Mouse (Mus musculus): ENCODE results near the gene Rps6ka3.

DNA sequence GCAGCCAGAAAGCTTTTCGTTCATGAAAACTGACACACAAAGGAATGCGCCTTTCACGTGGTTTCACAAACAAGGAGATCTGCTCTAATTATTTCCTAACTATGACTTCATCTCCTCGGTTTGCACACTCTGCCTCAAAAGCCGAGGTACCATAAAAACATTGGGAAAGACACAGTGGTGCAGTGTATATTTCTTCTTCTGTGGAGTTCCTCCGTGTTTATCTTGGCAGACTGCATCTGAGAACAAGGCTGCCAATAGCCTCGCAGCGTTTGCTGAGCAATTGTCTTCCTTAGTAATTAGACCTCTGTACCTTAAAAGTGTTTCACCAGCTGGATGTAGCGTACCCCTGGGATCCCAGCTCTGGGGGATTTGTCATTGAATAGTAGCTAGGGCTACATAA lies 177.0 kb downstream of the Rps6ka3 start:
- TF ChIP-seq CTCF (IDR thresholded peaks at IDR 0.05; ENCODE audit: low read depth) (no peak), EP300 (IDR thresholded peaks at IDR 0.05; ENCODE audit: low read depth) (no peak)

All from heart, postnatal 0 days (tissue).